Mouse (Mus musculus) heart, embryonic 11.5 days (tissue): Measurements from ENCODE around the gene Abca3. TPM values are rescaled to one million over a fixed set of nuclear protein-coding genes. Genes with fewer than 3 reads are reported as not detected.
A peak's percentile ranks its signal among the peaks of the same experiment; 100 is the strongest.

ENCODE experiments used
- ATAC-seq: fragments of 200-750 bp; cut with Nextera tagmentation; replicated peaks from 2 replicates; pipeline ENCODE4 v1.8.0; 2017; ENCODE audit warnings: moderate library complexity; ENCODE audit not compliant: insufficient number of reproducible peaks, low FRiP score, low TSS enrichment
- H3K27ac ChIP-seq: fragments of 300-500 bp; sonication (generic); 2 replicates; pipeline ENCODE4 v1.5.1; 2014; ENCODE audit warnings: mild to moderate bottlenecking, low read depth, low read length
- H3K27me3 ChIP-seq: fragments of 300-500 bp; sonication (generic); 2 replicates; pipeline ENCODE4 v1.6.1; 2014; ENCODE audit warnings: mild to moderate bottlenecking, low read length, mixed read lengths; ENCODE audit not compliant: control insufficient read depth, insufficient read depth
- H3K36me3 ChIP-seq: fragments of 300-500 bp; sonication (generic); 2 replicates; pipeline ENCODE4 v1.6.1; 2014; ENCODE audit warnings: mild to moderate bottlenecking, low read length, moderate library complexity, mixed read lengths; ENCODE audit not compliant: control insufficient read depth, insufficient read depth
- H3K4me1 ChIP-seq: fragments of 300-500 bp; sonication (generic); 2 replicates; pipeline ENCODE4 v1.6.1; 2014; ENCODE audit warnings: low read length; ENCODE audit not compliant: control insufficient read depth, insufficient read depth
- H3K4me2 ChIP-seq: fragments of 300-500 bp; sonication (generic); 2 replicates; pipeline ENCODE4 v1.6.1; 2014; ENCODE audit warnings: mild to moderate bottlenecking, moderate library complexity
- H3K4me3 ChIP-seq: fragments of 300-500 bp; sonication (generic); 2 replicates; pipeline ENCODE4 v1.5.1; 2014; ENCODE audit warnings: low read depth, low read length
- H3K9ac ChIP-seq: fragments of 300-500 bp; sonication (generic); 2 replicates; pipeline ENCODE4 v1.6.1; 2014; ENCODE audit warnings: mild to moderate bottlenecking, low read depth, low read length, moderate library complexity
- H3K9me3 ChIP-seq: fragments of 300-500 bp; sonication (generic); replicated peaks from 2 replicates; pipeline ENCODE4 v1.6.1; 2016; ENCODE audit warnings: low read length; ENCODE audit not compliant: control insufficient read depth
- WGBS: fragments of 180-500 bp; shearing (Covaris S2); extraction: QIAGEN DNeasy Blood & Tissue Kit; methylation state at CpG from one replicate; pipeline ENCODE4 v1.1.7; 2014; ENCODE audit not compliant: insufficient replicate concordance; 5-methylcytosine and 5-hydroxymethylcytosine counted together
- polyA plus RNA-seq: library from polyadenylated mRNA; unstranded; fragments of >200 nt; fragmentation: Nextera tagmentation; extraction: Ambion mirVana; gene quantifications from 2 replicates; pipeline ENCODE4 v1.2.1, GENCODE M21; 2014

The Abca3 gene
- polyA plus RNA-seq, 1 experiment from 2014 or later, result 6.3 TPM

- no peak for ATAC-seq
- no peak overlapping the region for H3K4me2 ChIP-seq
- whole genome bisulfite sequencing, result 59% methylated on average over 8 of the region's 8 CpGs
- no peak overlapping the region for H3K9ac ChIP-seq
- H3K36me3 ChIP-seq, result no peaks in the 10 kb centered on the region
- H3K27ac ChIP-seq, result no peak overlapping the region
- no peaks in the 10 kb centered on the region for H3K4me1 ChIP-seq
- no peaks in the 10 kb centered on the region for H3K9me3 ChIP-seq
- no peaks in the 10 kb centered on the region for H3K27me3 ChIP-seq
- H3K4me3 ChIP-seq, result no peak overlapping the region
These were observed 39.4 kb downstream of the Abca3 start for GRCm38 (mm10) chr17:24391149-24391548.

GRCm38 (mm10) chr17:24393527-24393926 lies 41.8 kb downstream of the Abca3 start:
- WGBS, result 27% methylated on average over 4 of the region's 4 CpGs
- no peak for ATAC-seq
- H3K27ac ChIP-seq, result no peak overlapping the region

GRCm38 (mm10) chr17:24394456-24394855 lies 42.7 kb downstream of the Abca3 start:
- no peak for ATAC-seq
- Histone ChIP-seq H3K9me3 (no peaks in the 10 kb centered on the region), H3K9ac (no peak overlapping the region), H3K4me1 (no peaks in the 10 kb centered on the region), H3K4me3 (no peak overlapping the region), H3K27ac (no peak overlapping the region), H3K36me3 (no peaks in the 10 kb centered on the region), H3K4me2 (no peak overlapping the region), H3K27me3 (no peaks in the 10 kb centered on the region)
- WGBS, result 86% methylated on average over 7 of the region's 7 CpGs

More at GRCm38 (mm10) chr17:24393527-24393926, 41.8 kb downstream of the Abca3 start:
- Histone ChIP-seq H3K4me2 (no peak overlapping the region), H3K4me1 (no peaks in the 10 kb centered on the region), H3K9me3 (no peaks in the 10 kb centered on the region), H3K4me3 (no peak overlapping the region), H3K27me3 (no peaks in the 10 kb centered on the region), H3K9ac (no peak overlapping the region), H3K36me3 (no peaks in the 10 kb centered on the region)

GRCm38 (mm10) chr17:24402371-24402770 lies 50.6 kb downstream of the Abca3 start:
- Histone ChIP-seq H3K27ac (no peak overlapping the region), H3K4me3 (no peak overlapping the region), H3K27me3 (no peaks in the 10 kb centered on the region), H3K9me3 (no peaks in the 10 kb centered on the region), H3K4me1 (no peaks in the 10 kb centered on the region), H3K4me2 (no peak overlapping the region), H3K9ac (no peak overlapping the region), H3K36me3 (peaks cover 7% of the 10 kb centered on the region)
- no peak for ATAC-seq
- WGBS, result 63% methylated on average over 3 of the region's 3 CpGs

- Histone ChIP-seq H3K27ac (no peak overlapping the region), H3K9ac (no peak overlapping the region)
- WGBS, result 80% methylated on average over 12 of the region's 12 CpGs
These were observed 55.5 kb downstream of the Abca3 start for GRCm38 (mm10) chr17:24407116-24407803.

GRCm38 (mm10) chr17:24413557-24414211 lies 61.9 kb downstream of the Abca3 start:
- peaks cover 14% of the 10 kb centered on the region for H3K36me3 ChIP-seq
- peaks cover 11% of the 10 kb centered on the region; the same call in 1 of the 2 replicates for H3K4me1 ChIP-seq
- no peaks in the 10 kb centered on the region for H3K9me3 ChIP-seq
- H3K27me3 ChIP-seq, result no peaks in the 10 kb centered on the region
- H3K9ac ChIP-seq, result peak overlapping the region; percentile 83
- ATAC-seq, result no peak
- H3K27ac ChIP-seq, result peak overlapping the region; percentile 96
- WGBS, result 31% methylated on average over 22 of the region's 22 CpGs
- peak overlapping the region; percentile 76 for H3K4me3 ChIP-seq
- peak overlapping the region; percentile 86 for H3K4me2 ChIP-seq

More at GRCm38 (mm10) chr17:24407116-24407803, 55.5 kb downstream of the Abca3 start:
- H3K9me3 ChIP-seq, result no peaks in the 10 kb centered on the region
- H3K27me3 ChIP-seq, result no peaks in the 10 kb centered on the region
- no peak overlapping the region for H3K4me2 ChIP-seq
- H3K4me3 ChIP-seq, result no peak overlapping the region
- no peaks in the 10 kb centered on the region for H3K4me1 ChIP-seq
- ATAC-seq, result no peak
- H3K36me3 ChIP-seq, result peaks cover 18% of the 10 kb centered on the region

GRCm38 (mm10) chr17:24414230-24414976 lies 62.7 kb downstream of the Abca3 start, which contains the start of gene Rnps1:
TSS of gene Rnps1 (plus strand) at chr17:24414565.
- Histone ChIP-seq H3K27ac (peak within 1 kb of the TSS; percentile 96), H3K9ac (peak within 1 kb of the TSS; percentile 85), H3K4me1 (peaks cover 11% of the 10 kb centered on the region; the same call in 1 of the 2 replicates), H3K27me3 (no peaks in the 10 kb centered on the region), H3K4me3 (peak within 1 kb of the TSS; percentile 76), H3K4me2 (peak within 1 kb of the TSS; percentile 86), H3K9me3 (no peaks in the 10 kb centered on the region), H3K36me3 (peaks cover 20% of the 10 kb centered on the region)
- under 1% methylated on average over 64 of the region's 64 CpGs for WGBS
- ATAC-seq, result peak; percentile 93

GRCm38 (mm10) chr17:24415011-24415410 lies 63.3 kb downstream of the Abca3 start:
- WGBS, result 0% methylated on average over 21 of the region's 21 CpGs
- Histone ChIP-seq H3K9ac (peak overlapping the region; percentile 85), H3K9me3 (no peaks in the 10 kb centered on the region), H3K27ac (peak overlapping the region; percentile 96), H3K4me1 (peaks cover 11% of the 10 kb centered on the region; the same call in 1 of the 2 replicates), H3K4me3 (peak overlapping the region; percentile 76), H3K4me2 (peak overlapping the region; percentile 86), H3K36me3 (peaks cover 25% of the 10 kb centered on the region), H3K27me3 (no peaks in the 10 kb centered on the region)
- ATAC-seq, result peak; percentile 0; the same call in 1 of the 2 replicates
